Mouse (Mus musculus): ENCODE results near the gene Grk3.

DNA sequence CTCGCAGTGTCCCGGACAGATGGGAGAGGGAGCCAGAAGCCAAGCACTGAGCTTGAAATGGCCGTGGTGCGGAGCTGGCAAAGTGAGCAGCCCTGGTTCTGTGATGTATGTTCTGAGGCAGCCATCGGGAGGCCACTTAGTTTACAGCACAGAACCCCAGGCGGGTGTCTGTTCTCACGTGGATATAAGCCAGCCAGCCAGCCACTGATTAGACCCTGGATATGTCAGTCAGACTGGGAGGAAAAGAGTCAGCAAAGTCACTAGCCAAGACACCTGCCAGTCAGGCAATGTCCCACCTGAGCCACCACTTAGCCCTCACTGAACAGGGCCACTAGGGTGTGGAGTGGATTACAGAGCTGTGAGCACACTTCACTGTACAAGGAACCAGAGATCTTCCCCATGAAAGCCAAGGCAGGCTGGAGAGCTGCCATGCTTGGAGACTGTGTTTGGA lies 9.6 kb downstream of the Grk3 start:
- TF ChIP-seq HCFC1 (IDR thresholded peaks at IDR 0.05; ENCODE audit: borderline replicate concordance, insufficient read depth, low read length) (no peak), CHD2 (IDR thresholded peaks at IDR 0.05; ENCODE audit: low read depth, low read length) (no peak), ZC3H11A (IDR thresholded peaks at IDR 0.05; ENCODE audit: borderline replicate concordance, low read depth, low read length) (no peak), MAFK (IDR thresholded peaks at IDR 0.05; ENCODE audit: insufficient read depth, low read depth, low read length) (no peak), ZNF384 (IDR thresholded peaks at IDR 0.05; ENCODE audit: low read depth, low read length) (no peak)
